Mouse (Mus musculus) limb, embryonic 15.5 days (tissue): ENCODE data around the gene Tmem135. TPM values are rescaled to one million over a fixed set of nuclear protein-coding genes. Genes with fewer than 3 reads are reported as not detected.

Source experiments
- ATAC-seq: fragments of 200-750 bp; cut with Nextera tagmentation; 2 replicates; pipeline ENCODE4 v1.8.0; 2017; ENCODE audit warnings: low read depth, moderate TSS enrichment; ENCODE audit not compliant: insufficient number of reproducible peaks, low FRiP score, low TSS enrichment
- H3K27ac ChIP-seq: fragments of 300-500 bp; sonication (generic); 2 replicates; pipeline ENCODE4 v1.5.1; 2015; ENCODE audit warnings: moderate library complexity, mild to moderate bottlenecking, inconsistent platforms
- H3K27me3 ChIP-seq: fragments of 300-500 bp; sonication (generic); 2 replicates; pipeline ENCODE4 v1.6.1; 2015; ENCODE audit warnings: inconsistent platforms
- H3K36me3 ChIP-seq: fragments of 300-500 bp; sonication (generic); 2 replicates; pipeline ENCODE4 v1.6.1; 2015; ENCODE audit warnings: inconsistent platforms
- H3K4me1 ChIP-seq: fragments of 300-500 bp; sonication (generic); 2 replicates; pipeline ENCODE4 v1.6.1; 2015; ENCODE audit warnings: inconsistent platforms
- H3K4me2 ChIP-seq: fragments of 300-500 bp; sonication (generic); 2 replicates; pipeline ENCODE4 v1.6.1; 2015; ENCODE audit warnings: mild to moderate bottlenecking, inconsistent platforms
- H3K4me3 ChIP-seq: fragments of 300-500 bp; sonication (generic); 2 replicates; pipeline ENCODE4 v1.5.1; 2015; ENCODE audit warnings: mild to moderate bottlenecking, inconsistent platforms
- H3K9ac ChIP-seq: fragments of 300-500 bp; sonication (generic); 2 replicates; pipeline ENCODE4 v1.6.1; 2015; ENCODE audit warnings: inconsistent platforms
- H3K9me3 ChIP-seq: fragments of 300-500 bp; sonication (generic); 2 replicates; pipeline ENCODE4 v1.6.1; 2016; ENCODE audit warnings: inconsistent platforms
- WGBS: fragments of 180-500 bp; shearing (Covaris S2); methylation state at CpG from one replicate; pipeline ENCODE4 v1.1.7; 2015; 5-methylcytosine and 5-hydroxymethylcytosine counted together
- polyA plus RNA-seq: library from polyadenylated mRNA; unstranded; fragments of >200 nt; fragmentation: Nextera tagmentation; extraction: Ambion mirVana; gene quantifications from 2 replicates; pipeline ENCODE4 v1.2.1, GENCODE M21; 2015

Tmem135 gene
- polyA plus RNA-seq, 1 experiment from 2014 or later: 19.4 TPM

DNA sequence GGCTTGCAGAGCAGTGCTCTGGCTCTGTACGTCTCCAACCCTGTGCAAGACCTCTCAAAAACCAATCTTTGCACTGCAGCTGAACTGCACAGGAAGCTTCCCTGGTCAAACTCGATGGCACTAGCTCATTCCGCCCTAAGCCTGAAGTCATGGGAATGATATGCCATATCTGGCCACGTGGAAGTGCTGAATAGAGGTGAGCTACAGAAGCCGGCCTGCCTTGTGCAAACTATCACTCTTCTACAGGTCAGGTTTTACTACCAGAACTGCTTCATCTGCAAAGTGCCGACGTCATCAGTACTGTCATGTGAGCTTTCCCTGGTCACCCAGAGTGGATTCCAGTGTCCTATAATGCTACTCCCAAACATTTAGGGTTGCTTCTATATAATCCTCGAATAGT lies 246.7 kb downstream of the Tmem135 start:
- no peak overlapping the region for H3K9ac ChIP-seq
- ATAC-seq: no peak
- no peak overlapping the region for H3K4me2 ChIP-seq
- no peaks in the 10 kb centered on the region for H3K27me3 ChIP-seq
- H3K36me3 ChIP-seq: peaks cover 9% of the 10 kb centered on the region
- 73% methylated on average over 8 of the region's 8 CpGs for WGBS
- no peaks in the 10 kb centered on the region for H3K9me3 ChIP-seq
- H3K4me1 ChIP-seq: peaks cover 11% of the 10 kb centered on the region
- H3K27ac ChIP-seq: 0 out of 2 replicates have a peak overlapping the region, but pooled peaks have one; percentile 8
- no peak overlapping the region for H3K4me3 ChIP-seq

DNA sequence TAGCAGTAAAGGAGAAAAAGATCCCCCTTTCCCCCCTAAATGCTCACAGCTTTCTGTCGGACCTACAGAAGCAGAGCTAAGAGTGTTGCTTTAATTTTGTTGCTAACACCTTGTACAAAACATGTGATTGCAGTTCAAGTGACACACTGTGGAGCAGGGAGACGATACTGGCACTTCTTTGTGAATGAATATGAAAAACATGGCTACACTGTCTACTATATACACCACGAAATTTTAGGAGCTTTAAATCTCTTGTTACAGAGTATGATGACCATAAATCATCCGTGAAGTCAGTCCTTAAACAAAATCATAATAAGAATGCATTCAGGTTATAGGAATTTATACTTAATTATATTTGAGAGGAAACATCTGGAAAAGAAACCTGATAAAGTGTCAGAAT lies 247.4 kb downstream of the Tmem135 start:
- peaks cover 6% of the 10 kb centered on the region for H3K4me1 ChIP-seq
- no peak for ATAC-seq
- peaks cover 11% of the 10 kb centered on the region for H3K36me3 ChIP-seq
- H3K4me2 ChIP-seq: no peak overlapping the region
- H3K9ac ChIP-seq: no peak overlapping the region
- no peaks in the 10 kb centered on the region for H3K27me3 ChIP-seq
- H3K9me3 ChIP-seq: no peaks in the 10 kb centered on the region
- no peak overlapping the region for H3K4me3 ChIP-seq
- H3K27ac ChIP-seq: no peak overlapping the region
- WGBS: 39% methylated on average over 4 of the region's 4 CpGs

DNA sequence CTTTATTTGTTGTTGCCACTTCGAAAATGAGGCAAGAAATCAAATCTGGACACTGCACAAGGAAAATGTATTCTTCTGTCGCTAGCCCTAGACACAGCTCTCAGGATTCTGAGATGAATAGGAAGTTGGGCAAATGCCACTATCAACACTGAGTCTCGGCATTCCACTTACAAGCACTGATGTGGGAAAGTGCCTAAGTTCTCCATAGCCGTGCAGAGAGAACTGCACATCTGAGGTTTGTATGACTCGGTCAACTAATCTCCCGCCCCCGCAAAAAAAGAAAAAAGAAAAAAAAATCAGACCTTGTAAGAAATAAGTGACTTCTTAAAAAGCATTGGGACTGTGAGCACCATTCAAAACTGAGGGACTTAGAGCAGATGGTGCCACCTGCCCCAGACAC lies 248.3 kb downstream of the Tmem135 start:
- 68% methylated on average over 7 of the region's 7 CpGs for WGBS
- Histone ChIP-seq H3K4me3 (no peak overlapping the region), H3K27ac (no peak overlapping the region), H3K27me3 (no peaks in the 10 kb centered on the region), H3K4me2 (no peak overlapping the region), H3K9ac (no peak overlapping the region), H3K36me3 (peaks cover 14% of the 10 kb centered on the region), H3K4me1 (peaks cover 6% of the 10 kb centered on the region), H3K9me3 (no peaks in the 10 kb centered on the region)
- ATAC-seq: 0 out of 2 replicates have a peak, but pooled peaks have one; percentile 58

DNA sequence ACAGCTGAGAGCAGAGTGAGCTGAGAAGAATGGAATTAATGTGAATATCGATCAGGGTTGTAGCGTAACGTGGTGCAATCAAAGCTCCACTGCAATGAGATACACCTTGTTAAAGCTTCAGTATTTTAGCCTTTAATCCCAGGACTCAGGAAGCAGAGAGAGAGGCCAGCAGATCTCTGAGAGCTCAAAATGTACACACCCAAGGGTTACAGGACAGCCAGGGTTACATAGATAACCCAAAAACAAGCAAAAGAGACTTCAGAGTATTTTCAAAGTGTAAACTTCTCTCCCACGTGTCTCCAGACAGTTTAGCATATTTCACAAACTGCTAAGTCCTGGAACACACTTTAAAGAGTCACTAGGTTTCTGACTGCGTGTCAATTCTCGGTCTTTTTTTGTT lies 248.8 kb downstream of the Tmem135 start:
- H3K9me3 ChIP-seq: no peaks in the 10 kb centered on the region
- H3K27ac ChIP-seq: no peak overlapping the region
- no peaks in the 10 kb centered on the region for H3K27me3 ChIP-seq
- no peak for ATAC-seq
- no peak overlapping the region for H3K4me3 ChIP-seq
- H3K4me2 ChIP-seq: no peak overlapping the region
- H3K4me1 ChIP-seq: peaks cover 6% of the 10 kb centered on the region
- peaks cover 14% of the 10 kb centered on the region for H3K36me3 ChIP-seq
- no peak overlapping the region for H3K9ac ChIP-seq
- WGBS: 81% methylated on average over 6 of the region's 6 CpGs

DNA sequence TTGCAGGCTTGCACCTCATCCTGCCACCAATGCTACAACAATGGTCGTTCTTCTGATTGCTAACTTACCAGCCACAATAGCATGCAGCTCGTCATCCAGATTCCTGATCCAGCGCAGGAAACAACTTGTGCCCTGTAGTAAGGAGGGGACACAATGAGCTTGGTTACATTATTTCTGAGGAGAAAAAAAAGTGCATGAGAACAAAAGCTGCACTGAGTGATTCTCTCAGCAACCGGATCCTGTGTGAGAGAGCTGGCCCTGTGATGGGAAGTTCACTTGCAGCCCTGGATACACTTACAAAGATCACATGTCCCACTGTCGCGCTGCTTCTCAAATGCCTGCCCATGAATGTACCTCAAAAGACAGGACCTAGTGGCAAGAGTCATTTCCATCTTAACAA lies 252.7 kb downstream of the Tmem135 start:
- Histone ChIP-seq H3K9me3 (no peaks in the 10 kb centered on the region), H3K4me3 (no peak overlapping the region), H3K27ac (no peak overlapping the region), H3K9ac (no peak overlapping the region), H3K36me3 (peaks cover 18% of the 10 kb centered on the region), H3K27me3 (no peaks in the 10 kb centered on the region), H3K4me2 (no peak overlapping the region), H3K4me1 (peaks cover 6% of the 10 kb centered on the region)
- WGBS: 76% methylated on average over 6 of the region's 6 CpGs
- no peak for ATAC-seq

DNA sequence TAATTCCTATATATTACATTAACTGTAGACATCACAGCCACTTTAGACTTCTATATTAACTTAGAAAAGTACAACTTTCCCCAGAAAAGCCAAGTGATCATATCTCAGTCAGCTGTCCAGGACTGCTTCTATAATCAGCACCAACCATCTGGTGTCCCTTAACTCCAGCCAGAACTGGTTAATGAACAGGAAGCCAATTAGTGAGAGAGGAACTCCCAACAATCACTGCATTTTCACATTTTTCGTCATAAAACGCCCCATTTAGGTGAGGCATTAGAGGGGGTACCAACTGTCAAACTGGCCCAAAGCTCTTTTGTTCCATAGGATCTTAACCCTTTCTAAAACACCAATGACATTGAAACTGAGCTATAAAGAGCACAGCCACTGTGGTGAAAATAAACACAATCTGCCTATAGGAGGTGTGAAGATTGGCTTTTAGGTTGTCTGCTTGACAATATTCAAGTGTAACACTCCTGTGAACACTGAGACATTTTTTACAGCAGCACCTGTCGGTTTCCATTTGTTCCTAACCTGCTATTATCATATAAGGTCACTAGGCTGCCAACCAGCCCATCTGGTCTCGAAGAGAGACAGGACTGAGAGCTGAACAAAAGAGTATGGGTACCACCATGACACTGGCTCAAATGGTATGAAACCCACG lies 263.3 kb downstream of the Tmem135 start:
- no peak overlapping the region for H3K27ac ChIP-seq
- no peak overlapping the region for H3K9ac ChIP-seq
- no peak overlapping the region for H3K4me2 ChIP-seq
- WGBS: 63% methylated on average over 5 of the region's 5 CpGs
- H3K4me1 ChIP-seq: no peaks in the 10 kb centered on the region
- H3K9me3 ChIP-seq: no peaks in the 10 kb centered on the region
- H3K36me3 ChIP-seq: peaks cover 24% of the 10 kb centered on the region
- no peak for ATAC-seq
- H3K4me3 ChIP-seq: no peak overlapping the region
- no peaks in the 10 kb centered on the region for H3K27me3 ChIP-seq

DNA sequence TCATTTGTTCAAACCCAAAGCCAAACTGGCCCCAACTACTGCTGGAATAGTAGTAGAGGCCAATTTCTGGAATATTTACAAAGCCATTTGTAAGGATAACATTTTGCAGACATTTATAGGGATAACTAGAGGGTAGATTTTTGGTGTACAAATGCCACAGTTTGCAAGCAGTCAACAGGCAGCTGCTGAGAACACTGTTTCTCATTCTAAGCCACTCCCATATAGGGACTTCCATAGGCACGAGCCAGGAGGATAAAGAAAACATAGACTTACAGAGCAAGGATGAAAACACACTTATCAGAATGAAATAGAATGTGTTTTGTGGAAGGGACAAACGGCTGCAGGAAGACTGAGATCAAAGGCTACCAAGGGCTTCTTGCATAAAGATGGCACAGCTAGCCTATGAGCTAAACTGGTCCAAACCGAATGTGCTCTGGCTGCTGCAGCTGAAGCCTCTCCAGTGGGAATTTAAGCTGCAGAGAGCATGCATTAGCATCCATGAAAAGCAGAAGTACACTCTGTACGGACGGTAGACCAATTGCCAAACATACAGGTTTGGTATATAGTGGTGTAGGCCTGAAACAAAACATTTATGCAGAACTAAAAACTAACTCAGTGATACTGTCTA lies 269.0 kb downstream of the Tmem135 start:
- Histone ChIP-seq H3K27me3 (no peaks in the 10 kb centered on the region), H3K27ac (no peak overlapping the region), H3K9me3 (no peaks in the 10 kb centered on the region), H3K4me1 (no peaks in the 10 kb centered on the region), H3K9ac (no peak overlapping the region), H3K36me3 (no peaks in the 10 kb centered on the region), H3K4me2 (no peak overlapping the region), H3K4me3 (no peak overlapping the region)
- 77% methylated on average over 5 of the region's 5 CpGs for WGBS
- ATAC-seq: no peak

DNA sequence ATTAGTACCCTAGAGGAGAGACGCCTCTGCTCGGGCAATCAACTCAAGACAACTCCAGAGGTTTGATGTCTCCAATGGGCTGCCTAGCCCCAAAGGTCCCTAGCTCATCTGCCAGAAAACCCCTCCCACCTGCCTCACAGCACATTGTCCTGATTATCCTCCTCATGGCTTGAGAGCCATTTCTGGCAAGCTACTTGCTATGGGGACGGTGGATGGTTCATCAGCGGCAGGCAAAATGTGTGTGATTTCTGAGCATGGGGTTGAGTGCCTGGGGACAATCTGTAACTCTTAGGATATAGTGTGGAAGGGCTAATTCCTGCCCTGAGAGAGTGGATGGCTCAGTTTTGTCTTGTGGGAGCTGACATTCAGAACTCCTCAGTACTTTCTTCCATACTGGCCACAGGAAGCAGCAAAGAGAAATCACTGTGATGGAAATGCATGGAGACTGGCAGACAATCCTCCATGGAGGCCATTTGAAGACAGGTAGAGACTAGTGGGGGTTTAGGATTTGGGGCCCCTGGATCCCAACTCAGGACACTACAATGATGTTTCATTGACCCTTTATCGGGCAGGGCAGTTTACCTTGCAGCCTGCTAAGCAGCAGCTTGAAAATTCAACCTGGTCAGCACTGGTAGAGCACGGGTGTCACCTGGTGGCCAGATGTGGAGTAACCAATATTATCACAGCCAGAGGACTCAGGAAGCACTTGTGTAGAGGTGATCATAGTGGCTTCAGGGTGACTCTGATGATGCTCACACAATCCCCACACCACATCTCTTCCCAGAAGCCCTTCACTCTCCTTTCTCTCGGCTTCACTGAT lies 277.7 kb downstream of the Tmem135 start:
- Histone ChIP-seq H3K4me2 (no peak overlapping the region), H3K27me3 (no peaks in the 10 kb centered on the region), H3K9me3 (no peaks in the 10 kb centered on the region), H3K36me3 (no peaks in the 10 kb centered on the region), H3K4me1 (no peaks in the 10 kb centered on the region), H3K27ac (no peak overlapping the region), H3K9ac (no peak overlapping the region), H3K4me3 (no peak overlapping the region)
- ATAC-seq: no peak
- WGBS: 56% methylated on average over 7 of the region's 7 CpGs

DNA sequence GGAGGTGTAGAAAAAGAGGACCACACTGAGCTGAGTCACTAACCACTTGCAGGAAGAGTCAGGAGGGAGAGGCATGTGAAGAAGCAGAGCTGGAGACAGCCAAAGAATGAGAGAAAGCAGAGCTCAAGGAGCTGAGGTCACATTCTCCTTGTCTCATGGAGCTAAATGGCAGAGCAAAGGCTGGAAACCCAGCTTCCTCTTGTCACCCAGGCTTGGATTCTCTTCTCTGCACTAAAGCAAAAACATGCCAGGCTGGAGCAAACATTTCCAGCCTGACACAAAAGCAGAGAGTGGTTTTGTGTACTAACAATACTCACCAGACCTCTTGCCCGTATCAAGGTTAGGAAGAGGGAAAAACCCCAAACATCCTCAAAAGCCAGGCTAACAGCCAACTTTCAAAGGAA lies 287.8 kb downstream of the Tmem135 start:
- H3K4me3 ChIP-seq: no peak overlapping the region
- H3K27me3 ChIP-seq: no peaks in the 10 kb centered on the region
- H3K4me1 ChIP-seq: no peaks in the 10 kb centered on the region
- 0 out of 2 replicates have a peak overlapping the region, but pooled peaks have one; percentile 29 for H3K27ac ChIP-seq
- H3K4me2 ChIP-seq: no peak overlapping the region
- no peak overlapping the region for H3K9ac ChIP-seq
- H3K9me3 ChIP-seq: no peaks in the 10 kb centered on the region
- WGBS: 39% methylated on average over 1 of the region's 1 CpGs
- ATAC-seq: no peak
- no peaks in the 10 kb centered on the region for H3K36me3 ChIP-seq

DNA sequence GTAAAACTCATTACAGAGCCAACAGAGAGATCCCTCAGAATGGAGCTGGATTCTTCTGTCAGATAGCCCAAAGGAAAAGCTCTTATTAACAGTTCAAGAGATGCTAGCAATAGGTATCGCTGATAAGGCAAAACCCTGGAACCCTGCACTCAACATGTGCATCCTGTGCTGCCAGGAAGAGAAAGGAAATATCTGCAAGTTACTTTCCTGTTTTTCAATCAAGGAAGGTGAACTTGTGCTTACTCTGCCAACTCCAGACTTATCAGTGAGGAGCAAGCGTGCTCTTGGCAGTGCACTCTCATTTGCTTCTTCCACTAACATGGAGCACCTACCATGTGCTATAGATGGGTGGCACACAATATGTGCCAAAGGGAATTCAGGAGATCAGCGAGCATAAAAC lies 288.4 kb downstream of the Tmem135 start:
- Histone ChIP-seq H3K36me3 (no peaks in the 10 kb centered on the region), H3K4me2 (no peak overlapping the region), H3K4me1 (no peaks in the 10 kb centered on the region), H3K27ac (0 out of 2 replicates have a peak overlapping the region, but pooled peaks have one; percentile 29), H3K9me3 (no peaks in the 10 kb centered on the region), H3K4me3 (no peak overlapping the region), H3K27me3 (no peaks in the 10 kb centered on the region), H3K9ac (no peak overlapping the region)
- WGBS: 85% methylated on average over 3 of the region's 3 CpGs
- no peak for ATAC-seq

DNA sequence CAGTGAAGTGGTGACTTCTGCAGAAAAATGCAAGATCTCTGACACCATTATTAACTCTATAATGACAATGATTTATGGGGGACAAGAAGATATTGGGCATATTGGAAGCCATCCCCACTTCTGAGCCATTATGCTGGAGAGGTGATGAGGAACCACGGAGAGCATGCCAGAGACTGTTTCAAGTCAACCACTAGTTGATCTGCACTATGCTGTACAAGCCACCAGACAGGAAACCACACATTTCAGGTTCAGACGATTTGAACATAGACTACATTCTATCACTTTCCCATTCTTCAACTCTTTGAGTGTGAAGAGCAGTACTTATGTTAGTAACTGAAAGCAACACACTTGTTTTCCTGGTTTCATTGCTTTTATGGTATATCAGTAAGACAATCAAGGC lies 297.6 kb downstream of the Tmem135 start:
- WGBS: 79% methylated on average over 2 of the region's 2 CpGs
- Histone ChIP-seq H3K27ac (no peak overlapping the region), H3K4me2 (no peak overlapping the region), H3K4me1 (no peaks in the 10 kb centered on the region), H3K36me3 (no peaks in the 10 kb centered on the region), H3K4me3 (no peak overlapping the region), H3K9ac (no peak overlapping the region), H3K9me3 (no peaks in the 10 kb centered on the region), H3K27me3 (no peaks in the 10 kb centered on the region)
- ATAC-seq: no peak

DNA sequence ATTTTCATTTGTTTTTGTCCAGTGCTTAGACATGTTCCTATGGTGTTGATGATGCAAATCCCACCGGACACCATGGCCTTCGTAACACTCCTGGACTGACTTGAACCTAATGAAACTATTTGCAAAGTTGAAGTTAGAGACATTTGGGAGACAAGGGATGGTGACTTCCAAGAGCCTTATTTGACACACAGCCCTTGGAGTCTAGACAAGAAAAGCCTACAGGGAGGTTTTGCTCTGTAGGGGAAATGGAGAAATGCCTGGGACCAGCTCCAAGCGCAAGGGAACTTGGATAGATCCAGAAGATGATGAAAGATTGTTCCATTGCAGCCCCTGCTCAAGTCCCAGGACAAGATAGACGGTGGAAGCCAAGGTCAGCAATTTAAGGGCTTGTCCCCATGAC lies 304.3 kb downstream of the Tmem135 start:
- Histone ChIP-seq H3K27me3 (no peaks in the 10 kb centered on the region), H3K36me3 (no peaks in the 10 kb centered on the region), H3K4me3 (no peak overlapping the region), H3K27ac (no peak overlapping the region), H3K4me2 (no peak overlapping the region), H3K9me3 (no peaks in the 10 kb centered on the region), H3K9ac (no peak overlapping the region), H3K4me1 (no peaks in the 10 kb centered on the region)
- 88% methylated on average over 4 of the region's 4 CpGs for WGBS
- ATAC-seq: no peak
